Mouse (Mus musculus): ENCODE data around the gene Gcnt4.

Gcnt4 gene

GRCm38 (mm10) chr13:96990561-96991265 is 66.2 kb downstream of the Gcnt4 start:
- no peak for DNase-seq (ENCODE audit: low read depth, low spot score)

GRCm38 (mm10) chr13:96993291-96993989 is 69.0 kb downstream of the Gcnt4 start:
- DNase-seq (ENCODE audit: low read depth, low spot score) = no peak

GRCm38 (mm10) chr13:96995243-96995642 is 70.8 kb downstream of the Gcnt4 start:
- DNase-seq (ENCODE audit: low read depth, low spot score) = no peak

- DNase-seq (ENCODE audit: low read depth, low spot score) = no peak
Observed at GRCm38 (mm10) chr13:96997080-96997479, 72.6 kb downstream of the Gcnt4 start.

Data from brain, embryonic 18.5 days (tissue).